Mouse (Mus musculus) right cerebral cortex, adult 2 months (tissue): ENCODE measurements at regions not wholly inside any gene's neighbourhood (a gene's known extent, or its start where the extent isn't known, plus 50 kb on each side); places are given as distances from the start of the nearest gene placed in this dataset.
A peak's percentile ranks its signal among the peaks of the same experiment; 100 is the strongest.

ENCODE experiments used
- DNase-seq, 2 experiments: peaks; one replicate each; pipeline ENCODE4 v3.0.0; 2021 to 2022; ENCODE audit warnings: low spot score in 2 of 2

GRCm38 (mm10) chr5:97656167-97656924 lies 199.5 kb upstream of the Gk2 start:
- peak in 1 of 2 experiments; percentile 16 for DNase-seq

GRCm38 (mm10) chr5:97655266-97655665 lies 198.4 kb upstream of the Gk2 start:
- DNase-seq, result no peak

DNA sequence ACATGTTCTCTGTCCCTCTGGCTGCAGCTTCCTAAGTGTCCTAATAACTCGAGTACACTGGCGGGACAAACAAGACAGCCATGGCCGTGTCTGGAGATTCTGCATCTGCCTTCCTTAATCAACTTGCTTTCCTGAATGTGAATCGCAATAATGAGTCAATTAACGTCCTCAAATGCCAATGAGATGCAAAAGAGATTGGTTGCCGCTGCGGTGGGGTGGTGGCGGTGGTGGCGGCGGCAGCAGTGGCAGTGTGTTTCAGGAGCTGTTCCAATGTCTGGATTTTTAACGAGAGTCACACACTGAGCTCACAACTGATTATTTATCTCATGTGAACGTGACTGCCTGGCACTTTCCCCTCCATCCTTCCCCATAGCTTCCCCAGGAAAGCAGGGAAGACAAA lies 197.6 kb upstream of the Gk2 start:
- no peak for DNase-seq

DNA sequence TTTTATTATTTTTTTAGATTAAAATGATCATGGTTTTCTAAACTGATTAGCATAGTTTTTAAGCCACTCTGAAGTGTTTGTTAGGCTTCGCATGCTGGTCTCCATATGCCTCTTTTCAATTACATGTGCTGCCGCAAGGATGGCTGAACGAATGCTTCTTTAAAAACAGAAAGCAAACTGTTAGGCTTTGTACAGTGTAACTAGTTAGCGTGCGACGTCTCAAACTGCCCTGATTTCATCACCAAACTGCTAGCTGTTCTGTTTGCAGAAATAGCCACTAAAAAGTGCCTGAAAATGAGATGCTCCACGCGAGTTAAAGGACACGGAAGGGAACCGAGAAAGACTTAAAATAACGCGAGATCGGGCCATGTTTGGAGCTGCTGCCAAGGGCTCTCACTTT lies 185.4 kb upstream of the Gk2 start:
- peak; percentile 25 to 39 for DNase-seq

DNA sequence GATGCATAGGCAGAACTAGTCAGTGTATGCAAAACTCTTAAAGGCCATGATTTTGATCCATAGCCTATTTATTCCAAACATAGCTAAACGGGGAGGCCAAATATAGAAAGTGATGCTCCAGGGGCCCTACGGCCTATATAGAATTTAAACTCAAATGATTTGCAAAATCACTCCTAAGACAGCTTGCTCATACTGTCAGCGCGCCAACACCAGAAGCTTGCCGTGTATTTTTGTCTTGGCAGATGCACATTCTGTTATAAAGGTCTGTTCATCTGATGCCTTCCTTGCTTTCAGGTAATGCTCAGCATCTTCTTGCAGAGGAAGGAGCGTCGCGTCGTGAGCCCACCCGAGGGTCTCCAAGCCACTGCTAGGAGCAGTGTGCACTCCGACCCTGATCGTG lies 184.8 kb upstream of the Gk2 start:
- DNase-seq, result peak; percentile 70 to 83

- no peak for DNase-seq
These were observed 179.5 kb upstream of the Gk2 start for GRCm38 (mm10) chr5:97636357-97636756.

DNA sequence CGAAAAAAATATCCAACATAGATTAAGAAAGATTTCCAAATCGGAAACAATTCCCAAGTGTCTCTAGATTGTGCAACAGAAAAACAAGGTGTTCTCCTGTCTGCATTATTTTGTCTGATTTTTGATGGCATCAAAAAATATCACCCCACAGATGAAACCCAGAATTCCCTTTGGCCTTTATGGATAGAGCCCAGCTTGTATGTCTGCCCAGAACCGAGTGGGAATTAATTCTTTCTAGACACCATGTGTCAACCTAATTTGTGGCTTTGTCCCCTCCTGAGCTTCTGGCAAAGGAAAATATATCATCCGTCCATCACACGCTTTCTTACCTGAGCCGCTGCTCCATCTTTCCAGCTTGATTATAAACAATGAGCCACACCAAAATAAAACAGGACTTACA lies 176.9 kb upstream of the Gk2 start:
- no peak for DNase-seq

DNA sequence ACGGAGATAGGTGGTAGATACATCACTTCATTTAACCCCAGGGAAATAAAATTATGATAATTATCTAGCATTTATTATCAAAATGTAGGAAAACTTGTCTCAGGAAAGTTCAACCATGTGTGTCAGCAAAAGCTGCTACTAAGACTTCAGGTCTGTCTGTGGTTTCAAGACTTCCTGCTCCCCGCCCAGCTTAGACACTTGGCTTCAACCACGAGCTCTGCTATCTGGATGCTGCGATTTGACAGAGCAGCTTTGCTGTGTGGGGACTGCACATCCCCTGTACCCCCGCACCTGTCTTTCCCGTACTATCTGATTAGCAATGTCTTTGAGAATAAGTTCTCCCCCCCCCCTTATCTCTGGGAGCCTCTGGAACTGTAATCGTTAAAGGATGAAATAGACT lies 176.0 kb upstream of the Gk2 start:
- no peak for DNase-seq

GRCm38 (mm10) chr5:97625200-97625599 lies 168.4 kb upstream of the Gk2 start:
- DNase-seq, result no peak

DNA sequence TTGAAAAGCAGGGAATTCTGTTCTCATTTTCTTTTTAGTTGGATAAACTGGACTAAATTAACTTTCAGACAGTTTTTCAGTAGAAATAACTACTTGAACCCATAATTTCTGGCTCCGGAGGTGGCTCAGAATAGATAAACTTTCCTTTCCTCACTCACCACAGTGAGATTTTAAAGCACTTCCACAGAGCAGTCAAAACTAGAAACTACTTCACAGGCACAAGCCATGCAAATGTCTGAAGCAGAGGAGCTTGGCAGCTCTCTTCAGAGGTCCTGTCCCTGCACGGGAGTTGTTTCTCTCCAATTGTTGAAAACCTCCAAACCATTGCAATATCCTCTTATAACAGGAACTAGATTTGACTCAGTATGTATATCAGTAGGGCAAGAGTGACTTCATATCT lies 163.1 kb upstream of the Gk2 start:
- DNase-seq, result no peak

DNA sequence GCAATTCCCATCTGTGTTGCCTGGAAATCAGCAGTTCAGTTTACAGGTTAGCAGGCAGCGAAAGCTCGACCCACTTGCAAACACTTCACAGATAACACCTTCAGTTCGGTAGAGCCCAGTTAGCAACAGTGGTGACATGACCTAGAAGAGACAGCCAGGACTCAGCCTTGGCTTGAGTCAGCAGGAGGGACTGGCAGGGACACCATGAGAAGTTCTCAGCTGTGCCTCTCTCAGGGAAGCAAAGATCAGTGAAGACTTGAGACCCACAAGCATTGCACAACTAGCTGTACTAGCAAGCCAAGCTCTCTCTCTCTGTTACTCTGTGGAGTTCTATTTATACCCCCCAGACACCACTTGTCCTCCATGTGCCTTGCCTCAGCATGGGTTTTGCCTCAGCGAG lies 161.6 kb upstream of the Gk2 start:
- DNase-seq, result no peak

- DNase-seq, result no peak
These were observed 145.4 kb upstream of the Gk2 start for GRCm38 (mm10) chr5:97602176-97602575.

- DNase-seq, result no peak
These were observed 144.6 kb upstream of the Gk2 start for GRCm38 (mm10) chr5:97601384-97601783.

DNA sequence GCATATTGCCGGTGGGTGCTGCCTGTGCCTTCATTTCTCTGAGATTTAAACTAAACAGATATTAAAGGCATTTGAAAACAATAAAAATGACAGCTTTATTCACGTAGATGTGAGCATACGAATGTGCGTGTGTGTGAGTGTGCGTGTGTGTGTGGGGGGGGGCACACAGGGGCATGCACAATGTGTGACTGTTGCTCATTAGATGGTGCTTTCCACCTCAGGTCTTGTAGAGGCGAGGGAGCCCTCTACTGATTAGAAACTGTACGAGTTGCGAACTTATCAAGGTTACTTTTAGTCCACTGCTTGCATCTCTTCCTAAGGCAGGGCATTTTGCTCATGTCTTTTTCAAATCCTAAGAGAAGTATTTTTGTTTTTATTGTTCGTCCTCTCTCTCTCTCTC lies 141.9 kb upstream of the Gk2 start:
- DNase-seq, result peak; percentile 33 to 37

DNA sequence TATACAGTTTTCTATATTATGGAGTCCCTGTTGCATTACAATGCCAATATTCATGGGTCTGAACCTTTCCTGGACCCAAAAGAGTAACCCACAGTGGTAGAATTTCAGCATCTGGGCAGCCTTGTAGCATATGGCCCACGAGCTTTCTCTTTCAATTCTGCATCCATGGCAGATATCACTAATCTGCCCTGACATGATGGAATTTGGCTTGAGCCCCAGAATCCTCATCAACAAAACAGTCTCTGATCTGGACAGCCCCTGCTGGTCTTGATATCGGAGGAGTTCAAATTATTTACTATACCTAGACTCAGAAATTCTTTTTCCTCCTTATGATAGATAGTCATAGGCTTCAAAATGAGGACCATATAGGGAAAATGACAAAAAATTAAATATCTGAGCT lies 139.1 kb upstream of the Gk2 start:
- no peak for DNase-seq

- no peak for DNase-seq
These were observed 137.3 kb upstream of the Gk2 start for GRCm38 (mm10) chr5:97594081-97594480.

DNA sequence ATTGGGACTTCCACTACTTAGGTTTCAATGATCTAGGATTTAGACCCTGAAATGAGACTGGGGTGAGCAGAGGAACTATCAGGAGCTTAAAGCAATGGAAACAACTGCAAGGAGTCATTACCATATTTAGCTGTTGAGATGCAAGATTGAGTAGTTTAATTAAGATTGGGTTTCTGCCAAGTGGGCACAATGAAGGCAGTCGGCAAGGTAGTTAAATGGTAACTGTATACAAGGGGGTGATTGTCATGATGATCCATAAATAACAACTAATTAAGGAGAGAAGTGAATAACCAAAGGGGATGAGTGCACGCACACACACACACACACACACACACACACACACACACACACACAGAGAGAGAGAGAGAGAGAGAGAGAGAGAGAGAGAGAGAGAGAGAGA lies 125.7 kb upstream of the Gk2 start:
- no peak for DNase-seq

- no peak for DNase-seq
These were observed 108.7 kb upstream of the Gk2 start for GRCm38 (mm10) chr5:97565486-97565885.

GRCm38 (mm10) chr5:97563724-97564123 lies 106.9 kb upstream of the Gk2 start:
- no peak for DNase-seq

- no peak for DNase-seq
These were observed 97.5 kb upstream of the Gk2 start for GRCm38 (mm10) chr5:97554274-97554673.

GRCm38 (mm10) chr5:97553122-97553521 lies 96.3 kb upstream of the Gk2 start:
- no peak for DNase-seq

DNA sequence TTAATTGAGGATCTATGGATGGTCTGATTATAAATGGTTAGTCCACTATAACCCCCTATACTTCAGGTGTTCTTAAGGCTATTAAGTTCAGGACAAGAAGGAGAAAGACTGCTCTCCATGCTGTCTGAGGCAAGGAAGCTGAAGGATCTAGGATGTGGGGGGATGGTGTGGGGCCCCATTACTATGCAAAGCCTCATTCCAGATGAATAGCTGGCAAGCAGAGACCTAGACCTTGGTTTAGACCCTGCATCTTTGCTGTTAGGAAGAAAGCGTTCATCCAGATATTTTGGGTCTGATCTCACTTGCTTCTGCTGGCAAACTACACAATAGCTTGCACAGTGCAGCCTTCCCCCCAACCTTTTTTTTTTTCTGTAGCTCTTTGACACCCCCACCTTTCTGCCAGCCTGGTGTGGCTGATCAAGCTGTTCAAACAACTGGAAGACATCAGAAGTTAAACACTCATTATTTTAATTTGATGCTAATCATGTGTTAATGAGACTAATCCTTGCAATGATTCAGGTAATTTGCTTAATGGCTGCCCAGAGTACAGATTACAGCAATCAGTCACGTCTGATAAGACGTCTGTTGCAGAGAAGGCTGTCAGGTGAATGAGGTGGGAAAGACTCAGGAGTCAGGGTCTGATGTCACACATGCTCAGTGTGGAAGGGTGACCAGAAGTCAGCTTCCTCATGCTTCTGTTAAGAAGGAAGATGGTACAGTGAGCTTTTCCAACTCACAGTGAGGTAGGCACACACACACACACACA lies 80.9 kb upstream of the Gk2 start:
- DNase-seq, result no peak

DNA sequence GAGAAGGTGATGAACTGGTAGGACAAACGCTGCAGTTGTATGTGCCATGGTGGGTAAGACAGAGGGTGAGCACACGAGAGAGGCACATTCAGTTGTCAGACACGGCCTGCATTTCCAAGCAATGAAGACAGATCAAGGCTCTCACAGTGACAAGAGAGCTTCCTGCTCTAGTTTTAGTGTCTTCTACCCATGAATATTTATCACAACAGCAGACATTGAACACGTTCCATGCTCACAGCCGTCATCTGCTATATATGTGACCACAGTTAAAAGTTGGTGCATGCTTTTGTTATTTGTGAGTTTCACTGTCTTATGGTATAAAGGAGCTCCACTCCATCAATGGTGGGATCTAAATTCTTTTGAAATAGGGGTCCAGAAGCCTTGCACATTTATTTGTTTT lies 76.9 kb upstream of the Gk2 start:
- no peak for DNase-seq
